Mouse (Mus musculus): Measurements from ENCODE around the gene Pdpn.
A peak's percentile ranks its signal among the peaks of the same experiment; 100 is the strongest.

- TF ChIP-seq CTCF (IDR thresholded peaks at IDR 0.05; ENCODE audit: low read depth) (peak; percentile 55), EP300 (IDR thresholded peaks at IDR 0.05; ENCODE audit: low read depth) (no peak)
Observed at GRCm38 (mm10) chr4:143280166-143280565, 19.2 kb downstream of the Pdpn start.
